Comparison of ENCODE assay signal across 14 mouse cellular contexts in the genomic region with DNA sequence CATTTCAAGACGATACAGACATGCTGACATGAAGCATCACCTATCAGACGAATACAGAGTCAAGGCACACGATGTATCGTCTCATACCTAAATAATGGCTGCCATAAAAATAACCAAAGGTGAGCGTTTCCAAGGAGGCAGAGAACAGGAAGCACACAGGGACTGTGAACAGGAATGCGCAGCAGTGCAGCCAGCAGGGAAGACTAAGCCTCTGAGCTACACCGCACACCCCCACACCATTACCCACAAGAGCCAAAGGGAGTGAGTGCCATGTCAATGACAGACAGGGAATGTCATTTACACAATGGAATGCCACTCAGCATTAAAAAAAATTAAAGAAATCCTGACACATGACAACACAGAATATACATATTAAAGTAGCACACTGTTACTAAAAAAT.
"Had no signal": no experiment of that assay in that cellular context is flagged by ENCODE, and none has a peak within 500 bp of the region (broad histone marks: within the 10 kb centered on the region; RNA-seq: fewer than 3 reads in every experiment).

No protein-coding gene starts in this region.

- H3K4me1 ChIP-seq: kidney, embryonic 15.5 days; limb, embryonic 10.5 days; liver, embryonic 15.5 days; midbrain, embryonic 12.5 days; neural tube, embryonic 13.5 days had no signal

- ATAC-seq: midbrain, embryonic 16.5 days had no signal

- H3K27ac ChIP-seq: kidney, embryonic 15.5 days; limb, embryonic 10.5 days; liver, embryonic 15.5 days; midbrain, embryonic 12.5 days; neural tube, embryonic 13.5 days had no signal

- H3K4me3 ChIP-seq: kidney, embryonic 15.5 days; limb, embryonic 10.5 days; liver, embryonic 15.5 days; megakaryocyte, embryonic 14.5 days; midbrain, embryonic 12.5 days; neural tube, embryonic 13.5 days had no signal

- H3K27me3 ChIP-seq: kidney, embryonic 15.5 days; liver, embryonic 15.5 days; megakaryocyte, embryonic 14.5 days; midbrain, embryonic 12.5 days; neural tube, embryonic 13.5 days had no signal

- DNase-seq: kidney, postnatal 14 days; lung, adult 2 months; lung, postnatal 10 days; lung, postnatal 4 days; retina, postnatal 1 day; right cerebral cortex, postnatal 14 days; thymus, postnatal 36 days had no signal
